Mouse (Mus musculus): ENCODE measurements around the gene Cdk14. TPM values are rescaled to one million over a fixed set of nuclear protein-coding genes. Genes with fewer than 3 reads are reported as not detected.

Cdk14 gene
- polyA plus RNA-seq, 1 experiment = 8.9 TPM

Other genes starting within 250 kb of the Cdk14 start
- 0.41 and 0.80 TPM in 2 replicates for gene 1700015F17Rik, start 58.8 kb upstream of the Cdk14 start, polyA plus RNA-seq (2012; rRNA removed)
- gene Cldn12, start 94.6 kb upstream of the Cdk14 start, polyA plus RNA-seq (2012; rRNA removed) = 21.3 and 25.9 TPM in 2 replicates
- gene Gtpbp10, start 139.2 kb upstream of the Cdk14 start, polyA plus RNA-seq (2012; rRNA removed) = 4.1 TPM in 2 replicates
- 0.15 and 0.19 TPM in 2 replicates for gene Gm8773, start 153.5 kb upstream of the Cdk14 start, polyA plus RNA-seq (2012; rRNA removed)
- gene Cfap69, start 243.9 kb upstream of the Cdk14 start, polyA plus RNA-seq (2012; rRNA removed) = 1.7 and 2.0 TPM in 2 replicates

Measured in gonadal fat pad, adult 2 months (tissue).